16 mouse cellular contexts compared by ENCODE assay signal in the genomic region with DNA sequence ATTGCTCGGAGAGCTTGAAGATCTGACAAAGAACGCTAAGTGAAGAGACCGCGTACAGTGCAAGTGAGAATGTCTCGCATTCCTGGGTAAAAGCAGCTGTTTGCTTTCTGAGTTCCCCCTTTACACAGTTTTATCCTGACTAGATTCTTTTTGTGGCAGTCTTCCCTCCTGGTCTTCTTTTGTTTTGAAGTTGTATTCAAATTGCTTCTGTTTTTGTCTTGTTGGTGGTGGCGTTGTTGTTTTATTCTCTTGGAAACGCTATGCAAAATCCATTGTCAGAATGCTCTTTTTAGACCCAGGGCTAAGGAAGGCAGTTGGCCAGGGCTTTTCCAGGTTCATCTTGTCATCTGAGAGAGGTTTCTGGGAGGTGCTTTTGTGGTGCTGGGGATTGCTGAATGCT. TPM values are rescaled to one million over a fixed set of nuclear protein-coding genes. Genes with fewer than 3 reads are reported as not detected.
DNase-seq lines count a peak whose midpoint lies in the region; ATAC-seq and TF ChIP-seq lines count a peak whose summit lies in the region.
"Had no signal": no experiment of that assay in that cellular context is flagged by ENCODE, and none has a peak within 500 bp of the region (broad histone marks: within the 10 kb centered on the region; RNA-seq: fewer than 3 reads in every experiment).

No protein-coding gene starts in this region.

- WGBS in embryonic facial prominence, embryonic 12.5 days: 59% methylated on average over 7 of the region's 7 CpGs
- WGBS in embryonic facial prominence, embryonic 10.5 days: 63% methylated on average over 7 of the region's 7 CpGs
- WGBS in midbrain, embryonic 13.5 days: 36% methylated on average over 7 of the region's 7 CpGs
- WGBS in midbrain, embryonic 11.5 days: 54% methylated on average over 7 of the region's 7 CpGs
- 29% methylated on average over 7 of the region's 7 CpGs for WGBS in hindbrain, postnatal 0 days
- WGBS in stomach, embryonic 15.5 days: 53% methylated on average over 7 of the region's 7 CpGs
- 72% methylated on average over 7 of the region's 7 CpGs for WGBS in kidney, embryonic 16.5 days

- H3K4me1 ChIP-seq in embryonic facial prominence, embryonic 12.5 days: peaks cover 13% of the 10 kb centered on the region
- peaks cover 14% of the 10 kb centered on the region; the same call in 1 of the 2 replicates for H3K4me1 ChIP-seq in embryonic facial prominence, embryonic 10.5 days
- peaks cover 12% of the 10 kb centered on the region for H3K4me1 ChIP-seq in midbrain, embryonic 13.5 days (replicated peaks)
- no peaks in the 10 kb centered on the region for H3K4me1 ChIP-seq in midbrain, embryonic 11.5 days (ENCODE audit: control insufficient read depth, insufficient read depth, low read length)
- no peaks in the 10 kb centered on the region for H3K4me1 ChIP-seq in hindbrain, postnatal 0 days (ENCODE audit: insufficient read depth, low read length)
- H3K4me1 ChIP-seq in stomach, embryonic 15.5 days: no peaks in the 10 kb centered on the region
- H3K4me1 ChIP-seq in kidney, embryonic 16.5 days (ENCODE audit: insufficient read depth, low read length): peaks cover 8% of the 10 kb centered on the region; the same call in 1 of the 2 replicates
- H3K4me1 ChIP-seq: liver, embryonic 12.5 days had no signal

- H3K4me3 ChIP-seq in embryonic facial prominence, embryonic 12.5 days: no peak overlapping the region
- H3K4me3 ChIP-seq in embryonic facial prominence, embryonic 10.5 days: no peak overlapping the region
- H3K4me3 ChIP-seq in midbrain, embryonic 13.5 days (replicated peaks): no peak overlapping the region
- no peak overlapping the region for H3K4me3 ChIP-seq in midbrain, embryonic 11.5 days (ENCODE audit: low read depth, low read length)
- H3K4me3 ChIP-seq in hindbrain, postnatal 0 days (ENCODE audit: low read length): no peak overlapping the region
- H3K4me3 ChIP-seq in stomach, embryonic 15.5 days (replicated peaks): no peak overlapping the region
- H3K4me3 ChIP-seq in kidney, embryonic 16.5 days (ENCODE audit: low read length): no peak overlapping the region
- H3K4me3 ChIP-seq: liver, embryonic 12.5 days had no signal

- peaks cover 16% of the 10 kb centered on the region for H3K36me3 ChIP-seq in embryonic facial prominence, embryonic 12.5 days
- H3K36me3 ChIP-seq in embryonic facial prominence, embryonic 10.5 days (replicated peaks): peaks cover 32% of the 10 kb centered on the region
- peaks cover 4% of the 10 kb centered on the region; the same call in 1 of the 2 replicates for H3K36me3 ChIP-seq in midbrain, embryonic 13.5 days
- H3K36me3 ChIP-seq in midbrain, embryonic 11.5 days (ENCODE audit: control insufficient read depth, insufficient read depth, low read length): no peaks in the 10 kb centered on the region
- no peaks in the 10 kb centered on the region for H3K36me3 ChIP-seq in hindbrain, postnatal 0 days (ENCODE audit: insufficient read depth, low read length)
- H3K36me3 ChIP-seq in stomach, embryonic 15.5 days: peaks cover 6% of the 10 kb centered on the region; the same call in 1 of the 2 replicates
- peaks cover 18% of the 10 kb centered on the region for H3K36me3 ChIP-seq in kidney, embryonic 16.5 days (ENCODE audit: insufficient read depth, low read length)
- H3K36me3 ChIP-seq: G1E; liver, embryonic 12.5 days had no signal

- H3K9ac ChIP-seq in embryonic facial prominence, embryonic 12.5 days: no peak overlapping the region
- H3K9ac ChIP-seq in midbrain, embryonic 13.5 days (replicated peaks): no peak overlapping the region
- H3K9ac ChIP-seq in midbrain, embryonic 11.5 days (ENCODE audit: low read length): no peak overlapping the region
- H3K9ac ChIP-seq in hindbrain, postnatal 0 days (replicated peaks; ENCODE audit: low read length): no peak overlapping the region
- no peak overlapping the region for H3K9ac ChIP-seq in stomach, embryonic 15.5 days
- no peak overlapping the region for H3K9ac ChIP-seq in kidney, embryonic 16.5 days (replicated peaks; ENCODE audit: low read length)
- H3K9ac ChIP-seq: liver, embryonic 12.5 days had no signal

- no peak for TF ChIP-seq CTCF in hindbrain, postnatal 0 days (IDR thresholded peaks at IDR 0.05; ENCODE audit: low read depth)

- H3K9me3 ChIP-seq in embryonic facial prominence, embryonic 12.5 days: no peaks in the 10 kb centered on the region
- H3K9me3 ChIP-seq in embryonic facial prominence, embryonic 10.5 days: no peaks in the 10 kb centered on the region
- H3K9me3 ChIP-seq in midbrain, embryonic 13.5 days: no peaks in the 10 kb centered on the region
- no peaks in the 10 kb centered on the region for H3K9me3 ChIP-seq in midbrain, embryonic 11.5 days (ENCODE audit: control insufficient read depth, low read length)
- no peaks in the 10 kb centered on the region for H3K9me3 ChIP-seq in hindbrain, postnatal 0 days (ENCODE audit: low read length)
- no peaks in the 10 kb centered on the region for H3K9me3 ChIP-seq in stomach, embryonic 15.5 days
- no peaks in the 10 kb centered on the region for H3K9me3 ChIP-seq in kidney, embryonic 16.5 days (ENCODE audit: low read length)
- H3K9me3 ChIP-seq: G1E; liver, embryonic 12.5 days had no signal

- ATAC-seq in embryonic facial prominence, embryonic 12.5 days (ENCODE audit: insufficient number of reproducible peaks, insufficient read depth, low FRiP score, low TSS enrichment): no peak
- no peak for ATAC-seq in midbrain, embryonic 13.5 days
- ATAC-seq in midbrain, embryonic 11.5 days (ENCODE audit: low FRiP score): no peak
- no peak for ATAC-seq in hindbrain, postnatal 0 days
- no peak for ATAC-seq in stomach, embryonic 15.5 days (ENCODE audit: insufficient read depth, low FRiP score, low read depth)
- ATAC-seq in kidney, embryonic 16.5 days (ENCODE audit: low FRiP score, low TSS enrichment): no peak
- ATAC-seq: liver, embryonic 12.5 days had no signal

- DNase-seq in embryonic facial prominence, embryonic 10.5 days (ENCODE audit: low spot score): no peak
- DNase-seq in midbrain, embryonic 11.5 days (ENCODE audit: low spot score, missing footprints): no peak
- DNase-seq in hindbrain, postnatal 0 days (ENCODE audit: low spot score): no peak
- DNase-seq in embryo, embryonic 10.5 days (ENCODE audit: low spot score): no peak
- DNase-seq: cerebellum, adult 9-10 months; heart, adult 18-20 months; kidney, adult 18-20 months; retina, postnatal 1 day; thymus, adult 2 months had no signal

- no peak overlapping the region for H3K4me2 ChIP-seq in embryonic facial prominence, embryonic 12.5 days (replicated peaks)
- peak overlapping the region; percentile 26 for H3K4me2 ChIP-seq in midbrain, embryonic 13.5 days (replicated peaks)
- no peak overlapping the region for H3K4me2 ChIP-seq in midbrain, embryonic 11.5 days
- peak overlapping the region; percentile 27 for H3K4me2 ChIP-seq in hindbrain, postnatal 0 days (ENCODE audit: low read depth, low read length)
- H3K4me2 ChIP-seq in stomach, embryonic 15.5 days: no peak overlapping the region
- no peak overlapping the region for H3K4me2 ChIP-seq in kidney, embryonic 16.5 days (replicated peaks; ENCODE audit: low read depth, low read length)
- H3K4me2 ChIP-seq: liver, embryonic 12.5 days had no signal

- peak overlapping the region; percentile 26; the same call in 1 of the 2 replicates for H3K27ac ChIP-seq in embryonic facial prominence, embryonic 12.5 days
- H3K27ac ChIP-seq in embryonic facial prominence, embryonic 10.5 days (replicated peaks): no peak overlapping the region
- H3K27ac ChIP-seq in midbrain, embryonic 13.5 days: 0 out of 2 replicates have a peak overlapping the region, but pooled peaks have one; percentile 5
- no peak overlapping the region for H3K27ac ChIP-seq in midbrain, embryonic 11.5 days (ENCODE audit: low read depth, low read length)
- H3K27ac ChIP-seq in hindbrain, postnatal 0 days: no peak overlapping the region
- H3K27ac ChIP-seq in stomach, embryonic 15.5 days: 0 out of 2 replicates have a peak overlapping the region, but pooled peaks have one; percentile 7
- no peak overlapping the region for H3K27ac ChIP-seq in kidney, embryonic 16.5 days (ENCODE audit: low read length)
- H3K27ac ChIP-seq: left cerebral cortex, adult 2 months; liver, embryonic 12.5 days had no signal

- no peaks in the 10 kb centered on the region for H3K27me3 ChIP-seq in embryonic facial prominence, embryonic 12.5 days
- no peaks in the 10 kb centered on the region for H3K27me3 ChIP-seq in embryonic facial prominence, embryonic 10.5 days (replicated peaks; ENCODE audit: low read depth, poor library complexity, severe bottlenecking)
- no peaks in the 10 kb centered on the region for H3K27me3 ChIP-seq in midbrain, embryonic 13.5 days
- no peaks in the 10 kb centered on the region for H3K27me3 ChIP-seq in midbrain, embryonic 11.5 days (ENCODE audit: control insufficient read depth, insufficient read depth, low read length)
- no peaks in the 10 kb centered on the region for H3K27me3 ChIP-seq in hindbrain, postnatal 0 days (ENCODE audit: insufficient read depth, low read length)
- H3K27me3 ChIP-seq in stomach, embryonic 15.5 days (replicated peaks): no peaks in the 10 kb centered on the region
- no peaks in the 10 kb centered on the region for H3K27me3 ChIP-seq in kidney, embryonic 16.5 days (ENCODE audit: insufficient read depth, low read length)
- H3K27me3 ChIP-seq: liver, embryonic 12.5 days had no signal

RNA-seq across cellular contexts. Expression of gene Dync2li1, which starts 29.8 kb away (rescaled TPM):
- 38.4 and 39.7 TPM in 2 replicates for polyA plus RNA-seq in embryonic facial prominence, embryonic 12.5 days (2016; fragmentation: Nextera tagmentation; extraction: Ambion mirVana)
- polyA plus RNA-seq in embryonic facial prominence, embryonic 10.5 days (2016; fragmentation: Nextera tagmentation; extraction: Ambion mirVana): 29.4 and 34.6 TPM in 2 replicates
- polyA plus RNA-seq in midbrain, embryonic 13.5 days (2015; fragmentation: Nextera tagmentation; extraction: Ambion mirVana): 33.3 and 35.9 TPM in 2 replicates
- polyA plus RNA-seq in midbrain, embryonic 11.5 days (2014; fragmentation: Nextera tagmentation; extraction: Ambion mirVana): 36.9 and 37.1 TPM in 2 replicates
- total RNA-seq in hindbrain, postnatal 0 days (2014; rRNA removed): 9.8 and 9.9 TPM in 2 replicates
- 33.2 and 36.2 TPM in 2 replicates for polyA plus RNA-seq in hindbrain, postnatal 0 days (2015; fragmentation: Nextera tagmentation; extraction: Ambion mirVana)
- 27.8 and 31.4 TPM in 2 replicates for polyA plus RNA-seq in stomach, embryonic 15.5 days (2015; fragmentation: Nextera tagmentation; extraction: Ambion mirVana)
- polyA plus RNA-seq in kidney, embryonic 16.5 days (2015; fragmentation: Nextera tagmentation; extraction: Ambion mirVana): 54.9 and 56.9 TPM in 2 replicates
- total RNA-seq: G1E had no signal
- polyA plus RNA-seq: G1E had no signal

Comparison
In these comparisons a context has a peak if more than half of its experiments do, and no peak if none do; other contexts are left out.
1. H3K27ac ChIP-seq: peak in embryonic facial prominence, embryonic 12.5 days (single experiment), midbrain, embryonic 13.5 days (single experiment) and stomach, embryonic 15.5 days (single experiment); none in embryonic facial prominence, embryonic 10.5 days (single experiment), midbrain, embryonic 11.5 days (single experiment), hindbrain, postnatal 0 days (single experiment) and kidney, embryonic 16.5 days (single experiment).
2. H3K4me2 ChIP-seq: peak in midbrain, embryonic 13.5 days (single experiment) and hindbrain, postnatal 0 days (single experiment); none in embryonic facial prominence, embryonic 12.5 days (single experiment), midbrain, embryonic 11.5 days (single experiment), stomach, embryonic 15.5 days (single experiment) and kidney, embryonic 16.5 days (single experiment).